Mouse (Mus musculus) cerebellum, adult 2 months (tissue): Measurements from ENCODE around the gene Bak1. TPM values are rescaled to one million over a fixed set of nuclear protein-coding genes. Genes with fewer than 3 reads are reported as not detected.

ENCODE experiments used
- DNase-seq, 2 experiments: peaks; one replicate each; pipeline ENCODE4 v3.0.0; 2021
- H3K27ac ChIP-seq: fragments of 200-500 bp; 2 replicates; pipeline ENCODE4 v1.5.1; 2012; ENCODE audit warnings: low read length, control low read depth, inconsistent platforms; ENCODE audit not compliant: insufficient read depth
- H3K27me3 ChIP-seq: fragments of 200-500 bp; 2 replicates; pipeline ENCODE4 v1.6.1; 2012; ENCODE audit warnings: inconsistent platforms, mild to moderate bottlenecking, low read length, moderate library complexity; ENCODE audit not compliant: control insufficient read depth, insufficient read depth
- H3K4me1 ChIP-seq: fragments of 200-500 bp; 2 replicates; pipeline ENCODE4 v1.6.1; 2011; ENCODE audit warnings: low read length; ENCODE audit not compliant: control insufficient read depth, insufficient read depth
- H3K4me3 ChIP-seq: fragments of 200-500 bp; replicated peaks from 2 replicates; pipeline ENCODE3; 2011; ENCODE audit warnings: mild to moderate bottlenecking, low read depth, low read length, control low read depth; ENCODE audit not compliant: insufficient read depth
- CTCF ChIP-seq: fragments of 200-500 bp; IDR thresholded peaks from 2 replicates; pipeline ENCODE4 v1.5.1; 2011; ENCODE audit warnings: low read depth, mild to moderate bottlenecking, control low read depth, low read length, moderate library complexity, borderline replicate concordance; ENCODE audit not compliant: insufficient read depth
- POLR2A ChIP-seq: fragments of 200-500 bp; IDR thresholded peaks from 2 replicates; pipeline ENCODE4 v1.6.1; 2011; ENCODE audit warnings: low read length, control low read depth, borderline replicate concordance; ENCODE audit not compliant: insufficient read depth
- WGBS: fragments of 180-500 bp; shearing (Covaris S2); methylation state at CpG from one replicate; pipeline ENCODE4 v1.1.7; 2018; 5-methylcytosine and 5-hydroxymethylcytosine counted together
- polyA plus RNA-seq: library from polyadenylated mRNA; depleted of rRNA; stranded (reverse); fragments of >200 nt; gene quantifications from 2 replicates; pipeline ENCODE4 v1.2.3, GENCODE M21; 2012; rRNA removed

Bak1 gene
- polyA plus RNA-seq, 1 experiment: 19.0 TPM

- H3K27me3 ChIP-seq: no peaks in the 10 kb centered on the region
- no peak for TF ChIP-seq CTCF
- TF ChIP-seq POLR2A: peak; percentile 98
- WGBS: under 1% methylated on average over 74 of the region's 75 CpGs
- H3K4me1 ChIP-seq: peaks cover 11% of the 10 kb centered on the region; the same call in 1 of the 2 replicates
- peak within 1 kb of the TSS; percentile 14 for H3K27ac ChIP-seq
- peak within 1 kb of the TSS; percentile 89 for H3K4me3 ChIP-seq
- peak; percentile 96 to 97 for DNase-seq
Measured at GRCm38 (mm10) chr17:26972703-26973574, 55.9 kb downstream of the Bak1 start, which contains the start of gene Zbtb9. Zbtb9 (plus strand) TSS chr17:26973167.

GRCm38 (mm10) chr17:26972107-26972506, 56.7 kb downstream of the Bak1 start:
- Histone ChIP-seq H3K4me1 (peaks cover 11% of the 10 kb centered on the region; the same call in 1 of the 2 replicates), H3K27ac (no peak overlapping the region), H3K4me3 (peak overlapping the region; percentile 89), H3K27me3 (no peaks in the 10 kb centered on the region)
- 4% methylated on average over 3 of the region's 3 CpGs for WGBS
- no peak for DNase-seq
- TF ChIP-seq CTCF (no peak), POLR2A (no peak)

GRCm38 (mm10) chr17:26971247-26971905, 57.4 kb downstream of the Bak1 start:
- Histone ChIP-seq H3K4me1 (peaks cover 11% of the 10 kb centered on the region; the same call in 1 of the 2 replicates), H3K27ac (no peak overlapping the region), H3K4me3 (no peak overlapping the region), H3K27me3 (no peaks in the 10 kb centered on the region)
- no peak for TF ChIP-seq CTCF
- TF ChIP-seq POLR2A: no peak
- DNase-seq: no peak
- WGBS: 60% methylated on average over 8 of the region's 8 CpGs

- H3K27ac ChIP-seq: no peak overlapping the region
- no peaks in the 10 kb centered on the region for H3K27me3 ChIP-seq
- 69% methylated on average over 12 of the region's 12 CpGs for WGBS
- H3K4me1 ChIP-seq: peaks cover 11% of the 10 kb centered on the region; the same call in 1 of the 2 replicates
- TF ChIP-seq CTCF (no peak), POLR2A (no peak)
- H3K4me3 ChIP-seq: no peak overlapping the region
- no peak for DNase-seq
Measured at GRCm38 (mm10) chr17:26970221-26970620, 58.6 kb downstream of the Bak1 start.

Other genes with a start within 250 kb of the Bak1 start
- gene Bnip1, start 247.9 kb downstream of the Bak1 start, polyA plus RNA-seq: 34.5 and 35.6 TPM in 2 replicates
- gene Nkx2-5, start 184.0 kb downstream of the Bak1 start, polyA plus RNA-seq: not detected in 2 replicates
- gene Kifc5b, start 111.9 kb downstream of the Bak1 start, polyA plus RNA-seq: 5.9 and 6.6 TPM in 2 replicates
- 57.8 and 60.8 TPM in 2 replicates for gene Phf1, start 96.0 kb downstream of the Bak1 start, polyA plus RNA-seq
- 176 and 187 TPM in 2 replicates for gene Cuta, start 89.4 kb downstream of the Bak1 start, polyA plus RNA-seq
- 55.9 and 62.5 TPM in 2 replicates for gene Syngap1, start 87.8 kb downstream of the Bak1 start, polyA plus RNA-seq
- 13.9 and 14.7 TPM in 2 replicates for gene Zbtb9, start 55.8 kb downstream of the Bak1 start, polyA plus RNA-seq
- 6.5 and 7.6 TPM in 2 replicates for gene Itpr3, start 28.3 kb upstream of the Bak1 start, polyA plus RNA-seq
- 316 and 330 TPM in 2 replicates for gene Uqcc2, start 104.9 kb upstream of the Bak1 start, polyA plus RNA-seq
- gene Ip6k3, start 138.8 kb upstream of the Bak1 start, polyA plus RNA-seq: 0.76 and 1.4 TPM in 2 replicates
- 76.4 and 76.5 TPM in 2 replicates for gene Lemd2, start 175.5 kb upstream of the Bak1 start, polyA plus RNA-seq